Mouse (Mus musculus) kidney, adult 2 months (tissue): ENCODE results near the gene St3gal3.

Experiments
- CTCF ChIP-seq: fragments of 200-500 bp; conservative IDR thresholded peaks from 2 replicates; pipeline ENCODE4 v1.5.1; 2011; ENCODE audit warnings: low read depth, mild to moderate bottlenecking, control low read depth, low read length, moderate library complexity, mixed read lengths; ENCODE audit not compliant: insufficient read depth, insufficient read length
- POLR2A ChIP-seq: fragments of 200-500 bp; IDR thresholded peaks from one replicate; pipeline ENCODE4 v1.6.1; 2011; ENCODE audit warnings: low read depth, low read length, control low read depth

DNA sequence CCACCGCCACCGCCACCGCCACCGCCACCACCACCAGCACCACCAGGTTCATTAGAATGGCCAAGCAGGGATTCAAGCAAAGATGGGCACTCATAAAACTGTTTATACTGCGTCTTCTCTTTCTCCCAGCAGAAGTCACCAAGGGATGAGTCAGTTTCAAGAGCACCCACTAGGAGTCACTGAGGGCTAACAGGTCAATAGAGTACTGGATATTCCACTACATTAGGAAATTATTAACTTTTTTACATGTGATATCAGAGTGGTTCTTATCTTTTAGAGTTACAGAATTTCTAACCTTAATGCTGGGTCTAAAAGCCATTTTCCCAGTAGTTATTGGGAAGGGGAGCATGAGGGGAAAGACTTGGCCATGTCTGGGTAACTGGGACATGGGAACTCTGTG is 197.8 kb downstream of the St3gal3 start:
- TF ChIP-seq CTCF, result no peak; the same call in 1 of the 2 replicates
- TF ChIP-seq POLR2A, result no peak
